Mouse (Mus musculus): Measurements from ENCODE around the gene Aldh5a1.

The Aldh5a1 gene

GRCm38 (mm10) chr13:24930591-24930990, 6.9 kb downstream of the Aldh5a1 start:
- no peak for DNase-seq

- DNase-seq = no peak
Measured at GRCm38 (mm10) chr13:24923991-24924390, 13.5 kb downstream of the Aldh5a1 start.

- DNase-seq = no peak
Measured at GRCm38 (mm10) chr13:24921281-24921680, 16.2 kb downstream of the Aldh5a1 start.

- peak in 1 of 2 experiments; percentile 31 for DNase-seq
Measured at GRCm38 (mm10) chr13:24920333-24920977, 17.0 kb downstream of the Aldh5a1 start.

- DNase-seq = no peak
Measured at GRCm38 (mm10) chr13:24915831-24916230, 21.6 kb downstream of the Aldh5a1 start.

GRCm38 (mm10) chr13:24914915-24915314, 22.5 kb downstream of the Aldh5a1 start:
- no peak for DNase-seq

GRCm38 (mm10) chr13:24913576-24913975, 23.9 kb downstream of the Aldh5a1 start:
- no peak for DNase-seq

- DNase-seq = no peak
Measured at GRCm38 (mm10) chr13:24909112-24909511, 28.3 kb downstream of the Aldh5a1 start.

- no peak for DNase-seq
Measured at GRCm38 (mm10) chr13:24906831-24907570, 30.5 kb downstream of the Aldh5a1 start.

GRCm38 (mm10) chr13:24905422-24905821, 32.0 kb downstream of the Aldh5a1 start:
- DNase-seq = no peak

- DNase-seq = no peak
Measured at GRCm38 (mm10) chr13:24903412-24903811, 34.0 kb downstream of the Aldh5a1 start.

- no peak for DNase-seq
Measured at GRCm38 (mm10) chr13:24901916-24902315, 35.5 kb downstream of the Aldh5a1 start.

GRCm38 (mm10) chr13:24893880-24894279, 43.6 kb downstream of the Aldh5a1 start:
- DNase-seq = no peak

- no peak for DNase-seq
Measured at GRCm38 (mm10) chr13:24892516-24892915, 44.9 kb downstream of the Aldh5a1 start.

- DNase-seq = no peak
Measured at GRCm38 (mm10) chr13:24889554-24889953, 47.9 kb downstream of the Aldh5a1 start.

- no peak for DNase-seq
Measured at GRCm38 (mm10) chr13:24882411-24882810, 55.0 kb downstream of the Aldh5a1 start.

GRCm38 (mm10) chr13:24880704-24881103, 56.8 kb downstream of the Aldh5a1 start:
- DNase-seq = no peak

- no peak for DNase-seq
Measured at GRCm38 (mm10) chr13:24880208-24880607, 57.3 kb downstream of the Aldh5a1 start.

- DNase-seq = no peak
Measured at GRCm38 (mm10) chr13:24879359-24880040, 58.0 kb downstream of the Aldh5a1 start.

GRCm38 (mm10) chr13:24868233-24868632, 69.2 kb downstream of the Aldh5a1 start:
- DNase-seq = no peak

- no peak for DNase-seq
Measured at GRCm38 (mm10) chr13:24867789-24868188, 69.7 kb downstream of the Aldh5a1 start.

- DNase-seq = no peak
Measured at GRCm38 (mm10) chr13:24866430-24867402, 70.7 kb downstream of the Aldh5a1 start.

GRCm38 (mm10) chr13:24862520-24862919, 74.9 kb downstream of the Aldh5a1 start:
- DNase-seq = peak; percentile 18 to 63

All from spleen, adult 18-20 months (tissue).